Mouse (Mus musculus): Measurements from ENCODE around the gene Zfp579. TPM values are rescaled to one million over a fixed set of nuclear protein-coding genes. Genes with fewer than 3 reads are reported as not detected.

Gene Zfp579
- total and polyA plus RNA-seq, 2 experiments from 2014 or later = 40.2 to 65.7 TPM

DNA sequence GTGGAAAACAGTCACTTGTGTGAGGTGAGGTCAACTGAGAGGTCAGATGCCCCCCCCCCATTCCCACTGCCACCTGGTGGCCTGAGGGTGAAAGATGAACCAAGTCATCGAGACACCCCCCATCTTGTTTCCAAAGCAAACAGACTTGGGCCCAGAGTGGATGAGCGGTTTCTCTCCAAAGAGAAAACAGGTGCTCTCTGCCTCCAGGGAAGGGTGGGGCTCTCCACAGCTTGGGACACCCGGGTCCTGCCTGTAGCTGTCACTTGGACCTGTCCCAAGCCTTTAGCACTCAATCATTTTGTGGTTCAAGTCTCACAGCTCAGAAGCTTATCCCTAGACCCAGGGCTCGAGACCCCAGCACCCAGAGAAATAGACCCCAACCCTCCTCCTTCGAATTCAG lies 32.4 kb downstream of the Zfp579 start:
- Histone ChIP-seq H3K4me1 (ENCODE audit: insufficient read depth, low read length) (no peaks in the 10 kb centered on the region), H3K4me2 (ENCODE audit: low read depth, low read length) (no peak overlapping the region), H3K27me3 (ENCODE audit: insufficient read depth, low read length) (no peaks in the 10 kb centered on the region), H3K9me3 (ENCODE audit: low read length) (no peaks in the 10 kb centered on the region), H3K9ac (replicated peaks; ENCODE audit: low read length) (no peak overlapping the region), H3K36me3 (ENCODE audit: insufficient read depth, low read length) (no peaks in the 10 kb centered on the region), H3K27ac (no peak overlapping the region), H3K4me3 (ENCODE audit: low read length) (no peak overlapping the region)
- DNase-seq (ENCODE audit: low spot score) (no peak), ATAC-seq (no peak)
- 82% methylated on average over 5 of the region's 5 CpGs for WGBS
- 0 out of 2 replicates have a peak, but pooled peaks have one; percentile 6 for TF ChIP-seq CTCF (IDR thresholded peaks at IDR 0.05; ENCODE audit: low read depth)

DNA sequence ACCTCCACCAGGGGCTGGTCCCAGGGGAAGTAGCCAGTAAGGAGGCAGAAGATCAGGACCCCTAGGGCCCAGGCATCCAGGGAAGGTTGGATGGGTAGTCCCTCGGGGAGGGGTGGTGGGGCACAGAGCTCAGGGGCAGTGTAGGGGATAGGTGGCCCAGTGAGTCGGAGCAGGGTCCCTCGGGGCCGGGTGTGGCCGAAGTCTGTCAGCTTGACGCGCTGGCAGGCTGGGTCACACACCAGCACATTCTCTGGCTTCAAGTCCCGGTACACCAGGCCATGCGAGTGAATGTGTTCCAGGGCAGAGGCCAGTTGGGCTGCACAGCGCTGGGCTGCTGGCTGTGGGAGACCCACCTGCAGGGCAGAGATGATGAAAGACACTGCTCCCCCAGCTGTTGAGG lies 38.6 kb downstream of the Zfp579 start:
- no peak for TF ChIP-seq CTCF (IDR thresholded peaks at IDR 0.05; ENCODE audit: low read depth)
- Histone ChIP-seq H3K27me3 (ENCODE audit: insufficient read depth, low read length) (no peaks in the 10 kb centered on the region), H3K4me1 (ENCODE audit: insufficient read depth, low read length) (no peaks in the 10 kb centered on the region), H3K36me3 (ENCODE audit: insufficient read depth, low read length) (no peaks in the 10 kb centered on the region), H3K9ac (replicated peaks; ENCODE audit: low read length) (no peak overlapping the region), H3K9me3 (ENCODE audit: low read length) (no peaks in the 10 kb centered on the region), H3K4me3 (ENCODE audit: low read length) (no peak overlapping the region), H3K4me2 (ENCODE audit: low read depth, low read length) (no peak overlapping the region), H3K27ac (no peak overlapping the region)
- no peak for ATAC-seq
- 89% methylated on average over 10 of the region's 10 CpGs for whole genome bisulfite sequencing
- DNase-seq (ENCODE audit: low spot score) = no peak

DNA sequence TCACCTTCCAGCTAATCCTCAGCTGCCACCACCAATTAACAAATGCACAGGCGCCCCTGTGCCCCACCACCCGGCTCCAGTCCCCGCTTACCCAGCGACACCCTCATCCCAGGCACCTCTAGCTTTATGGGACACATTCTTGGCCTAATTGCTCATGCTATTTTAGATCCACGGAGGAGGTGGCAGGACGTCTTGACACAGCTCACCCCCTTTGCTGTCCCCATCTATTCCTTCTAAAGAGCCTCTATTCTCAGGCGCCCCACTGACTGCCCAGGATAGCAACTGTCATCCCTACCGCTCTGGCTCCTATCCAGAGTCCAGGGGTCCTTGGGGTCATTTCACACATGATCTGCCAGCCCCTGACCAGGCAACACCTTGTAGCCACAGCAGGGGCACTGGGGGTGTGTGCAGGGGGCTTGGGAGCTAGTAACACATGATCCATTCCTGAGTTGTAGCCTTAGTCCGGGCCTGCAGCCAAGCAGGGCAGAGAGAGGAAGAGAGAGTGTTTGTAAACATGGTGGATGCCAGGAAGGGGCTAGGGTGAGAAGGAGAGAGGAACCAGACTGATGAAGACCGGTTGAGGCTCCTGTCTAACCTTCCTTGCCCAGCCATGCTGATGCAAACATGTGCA lies 42.0 kb downstream of the Zfp579 start:
- peak; percentile 8 for DNase-seq (ENCODE audit: low spot score)
- H3K4me1 ChIP-seq (ENCODE audit: insufficient read depth, low read length) = no peaks in the 10 kb centered on the region
- no peaks in the 10 kb centered on the region for H3K9me3 ChIP-seq (ENCODE audit: low read length)
- no peak overlapping the region for H3K4me3 ChIP-seq (ENCODE audit: low read length)
- no peaks in the 10 kb centered on the region for H3K36me3 ChIP-seq (ENCODE audit: insufficient read depth, low read length)
- ATAC-seq = no peak; the same call in 1 of the 2 replicates
- H3K27me3 ChIP-seq (ENCODE audit: insufficient read depth, low read length) = no peaks in the 10 kb centered on the region
- H3K4me2 ChIP-seq (ENCODE audit: low read depth, low read length) = no peak overlapping the region
- H3K9ac ChIP-seq (replicated peaks; ENCODE audit: low read length) = no peak overlapping the region
- no peak overlapping the region for H3K27ac ChIP-seq
- WGBS = 23% methylated on average over 10 of the region's 10 CpGs
- TF ChIP-seq CTCF (IDR thresholded peaks at IDR 0.05; ENCODE audit: low read depth) = no peak

DNA sequence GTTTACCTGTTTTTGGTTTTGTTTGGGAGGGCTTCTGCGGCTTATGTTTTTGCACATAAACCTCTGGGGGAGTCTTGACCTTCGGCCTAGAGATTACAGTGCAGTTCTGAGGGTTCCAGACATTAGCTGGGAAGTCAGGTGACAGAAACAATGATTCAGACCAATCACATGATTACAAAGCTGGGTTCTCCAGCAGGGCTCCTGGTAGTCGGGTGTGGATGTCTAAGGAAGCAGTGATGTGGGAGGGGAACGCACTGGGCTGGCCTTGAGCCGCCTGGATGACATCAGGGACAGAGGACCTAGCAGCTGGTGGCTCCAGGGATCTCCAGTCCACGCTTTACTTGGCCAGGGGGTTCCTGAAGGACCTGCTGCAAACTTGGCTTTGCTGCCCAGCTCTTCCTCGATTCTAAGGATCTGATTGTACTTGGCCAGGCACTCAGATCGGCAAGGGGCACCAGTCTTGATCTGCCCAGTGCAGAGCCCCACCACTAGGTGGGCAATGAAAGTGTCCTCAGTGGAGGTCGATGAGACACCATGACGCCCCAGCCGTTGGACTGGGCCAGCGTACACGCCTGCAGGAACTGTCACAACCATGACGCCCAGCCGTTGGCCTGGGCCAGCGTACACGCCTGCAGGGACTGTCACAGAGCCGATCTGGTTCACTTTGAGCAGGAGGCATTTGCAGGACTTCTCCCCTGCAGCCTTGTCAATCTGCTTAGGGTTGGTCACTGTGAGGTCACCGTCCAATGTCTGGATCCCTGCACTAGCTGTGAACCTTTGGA lies 45.2 kb downstream of the Zfp579 start:
- no peak overlapping the region for H3K9ac ChIP-seq (replicated peaks; ENCODE audit: low read length)
- no peak overlapping the region for H3K4me3 ChIP-seq (ENCODE audit: low read length)
- H3K9me3 ChIP-seq (ENCODE audit: low read length) = no peaks in the 10 kb centered on the region
- H3K4me2 ChIP-seq (ENCODE audit: low read depth, low read length) = no peak overlapping the region
- H3K36me3 ChIP-seq (ENCODE audit: insufficient read depth, low read length) = no peaks in the 10 kb centered on the region
- H3K27ac ChIP-seq = no peak overlapping the region
- no peak for ATAC-seq
- no peaks in the 10 kb centered on the region for H3K4me1 ChIP-seq (ENCODE audit: insufficient read depth, low read length)
- H3K27me3 ChIP-seq (ENCODE audit: insufficient read depth, low read length) = no peaks in the 10 kb centered on the region
- DNase-seq (ENCODE audit: low spot score) = no peak
- no peak; the same call in 1 of the 2 replicates for TF ChIP-seq CTCF (IDR thresholded peaks at IDR 0.05; ENCODE audit: low read depth)
- 85% methylated on average over 19 of the region's 19 CpGs for WGBS

GRCm38 (mm10) chr7:4948386-4948785 lies 47.6 kb downstream of the Zfp579 start:
- H3K36me3 ChIP-seq (ENCODE audit: insufficient read depth, low read length) = no peaks in the 10 kb centered on the region
- ATAC-seq (no peak), DNase-seq (ENCODE audit: low spot score) (no peak)
- H3K27ac ChIP-seq = no peak overlapping the region
- TF ChIP-seq CTCF (IDR thresholded peaks at IDR 0.05; ENCODE audit: low read depth) = no peak
- no peaks in the 10 kb centered on the region for H3K27me3 ChIP-seq (ENCODE audit: insufficient read depth, low read length)
- 89% methylated on average over 6 of the region's 6 CpGs for WGBS
- H3K4me2 ChIP-seq (ENCODE audit: low read depth, low read length) = no peak overlapping the region
- no peaks in the 10 kb centered on the region for H3K9me3 ChIP-seq (ENCODE audit: low read length)
- H3K9ac ChIP-seq (replicated peaks; ENCODE audit: low read length) = no peak overlapping the region
- no peak overlapping the region for H3K4me3 ChIP-seq (ENCODE audit: low read length)
- no peaks in the 10 kb centered on the region; the same call in 1 of the 2 replicates for H3K4me1 ChIP-seq (ENCODE audit: insufficient read depth, low read length)

DNA sequence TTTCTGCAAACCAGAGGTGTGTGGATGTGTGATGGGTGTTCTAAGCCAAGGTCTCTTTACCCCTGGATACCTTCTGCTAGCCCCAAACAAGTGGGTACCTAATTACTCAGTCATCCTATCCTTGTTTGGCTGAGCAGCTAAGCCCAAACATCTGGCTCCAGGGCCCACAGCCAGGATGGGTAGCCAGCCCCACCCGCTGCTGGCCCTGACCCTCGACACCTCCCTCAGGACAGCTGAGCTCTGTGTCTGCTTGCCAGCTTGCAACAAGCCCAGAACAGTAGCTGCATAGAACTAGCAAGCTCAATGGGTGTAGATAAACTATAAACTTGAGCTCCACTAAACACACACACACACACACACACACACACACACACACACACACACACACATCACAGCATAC lies 48.1 kb downstream of the Zfp579 start:
- H3K4me1 ChIP-seq (ENCODE audit: insufficient read depth, low read length) = no peaks in the 10 kb centered on the region; the same call in 1 of the 2 replicates
- H3K27me3 ChIP-seq (ENCODE audit: insufficient read depth, low read length) = no peaks in the 10 kb centered on the region
- no peaks in the 10 kb centered on the region for H3K9me3 ChIP-seq (ENCODE audit: low read length)
- no peak overlapping the region for H3K9ac ChIP-seq (replicated peaks; ENCODE audit: low read length)
- TF ChIP-seq CTCF (IDR thresholded peaks at IDR 0.05; ENCODE audit: low read depth) = no peak
- no peaks in the 10 kb centered on the region for H3K36me3 ChIP-seq (ENCODE audit: insufficient read depth, low read length)
- no peak overlapping the region for H3K4me2 ChIP-seq (ENCODE audit: low read depth, low read length)
- no peak for DNase-seq (ENCODE audit: low spot score)
- ATAC-seq = no peak
- WGBS = 31% methylated on average over 2 of the region's 2 CpGs
- H3K4me3 ChIP-seq (ENCODE audit: low read length) = no peak overlapping the region
- H3K27ac ChIP-seq = no peak overlapping the region
